Mouse (Mus musculus): ENCODE measurements at regions not wholly inside any gene's neighbourhood (a gene's known extent, or its start where the extent isn't known, plus 50 kb on each side); places are given as distances from the start of the nearest gene placed in this dataset.
A peak's percentile ranks its signal among the peaks of the same experiment; 100 is the strongest.

GRCm38 (mm10) chr14:55301996-55302395 is 80.2 kb downstream of the Dhrs2 start:
- no peak for DNase-seq (ENCODE audit: extremely low spot score, low spot score)
- 29% methylated on average over 2 of the region's 2 CpGs for WGBS

GRCm38 (mm10) chr14:55313615-55314014 is 91.8 kb downstream of the Dhrs2 start:
- Histone ChIP-seq H3K36me3 (replicated peaks) (no peaks in the 10 kb centered on the region), H3K27ac (no peak overlapping the region), H3K4me3 (no peak overlapping the region), H3K9me3 (no peaks in the 10 kb centered on the region), H3K4me1 (no peaks in the 10 kb centered on the region), H3K27me3 (ENCODE audit: poor library complexity, severe bottlenecking) (no peaks in the 10 kb centered on the region)
- DNase-seq (ENCODE audit: extremely low spot score, low spot score): no peak
- 73% methylated on average over 6 of the region's 6 CpGs for WGBS

More at GRCm38 (mm10) chr14:55301996-55302395, 80.2 kb downstream of the Dhrs2 start:
- no peaks in the 10 kb centered on the region for H3K27me3 ChIP-seq (ENCODE audit: poor library complexity, severe bottlenecking)
- H3K27ac ChIP-seq: no peak overlapping the region
- H3K4me1 ChIP-seq: peaks cover 5% of the 10 kb centered on the region
- no peaks in the 10 kb centered on the region for H3K36me3 ChIP-seq (replicated peaks)
- no peak overlapping the region for H3K4me3 ChIP-seq
- no peaks in the 10 kb centered on the region for H3K9me3 ChIP-seq

DNA sequence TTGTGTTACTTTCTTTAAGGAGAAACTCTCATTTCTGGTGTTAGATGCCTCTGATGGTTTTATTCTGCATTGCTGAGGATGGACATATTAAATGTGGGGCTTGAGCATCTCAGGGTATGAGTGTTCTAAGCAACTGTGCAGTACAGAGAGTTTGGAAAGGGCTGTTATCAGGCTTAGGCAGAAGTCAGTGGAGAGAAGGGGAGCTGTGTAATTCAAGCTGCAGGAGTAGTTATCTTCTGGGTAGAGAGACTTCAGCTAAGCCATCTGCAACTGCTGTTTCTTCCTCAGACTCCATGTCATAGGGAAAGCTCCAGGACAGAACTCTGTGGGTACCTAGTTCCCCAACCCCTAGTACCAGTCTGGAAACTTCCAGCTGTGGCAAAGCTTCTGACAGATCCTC is 102.1 kb downstream of the Dhrs2 start:
- no peaks in the 10 kb centered on the region for H3K9me3 ChIP-seq
- DNase-seq (ENCODE audit: extremely low spot score, low spot score): no peak
- H3K36me3 ChIP-seq (replicated peaks): no peaks in the 10 kb centered on the region
- H3K4me1 ChIP-seq: no peaks in the 10 kb centered on the region
- no peak overlapping the region for H3K4me3 ChIP-seq
- no peak overlapping the region for H3K27ac ChIP-seq
- no peaks in the 10 kb centered on the region for H3K27me3 ChIP-seq (ENCODE audit: poor library complexity, severe bottlenecking)

DNA sequence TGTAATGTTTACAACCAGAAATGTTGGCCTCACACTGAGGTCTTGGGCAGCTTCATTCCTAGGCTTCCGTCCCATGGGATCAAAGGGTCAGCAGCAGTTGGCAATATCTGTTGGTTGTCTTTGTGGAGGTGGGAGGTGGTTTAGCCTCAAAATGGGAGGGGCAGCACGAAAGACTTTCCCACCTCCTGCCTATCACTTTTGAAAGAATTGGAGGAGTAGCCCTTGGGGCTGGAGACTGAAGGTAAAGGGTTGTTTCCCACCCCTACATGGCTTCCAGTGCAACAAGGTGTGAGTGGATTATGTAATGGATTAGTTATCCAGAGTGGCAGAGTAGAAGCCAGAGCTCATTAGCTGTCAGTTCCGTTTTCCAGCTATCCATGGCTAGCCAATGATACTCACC is 102.5 kb downstream of the Dhrs2 start:
- Histone ChIP-seq H3K27ac (no peak overlapping the region), H3K4me1 (no peaks in the 10 kb centered on the region), H3K9me3 (no peaks in the 10 kb centered on the region), H3K4me3 (no peak overlapping the region), H3K36me3 (replicated peaks) (no peaks in the 10 kb centered on the region), H3K27me3 (ENCODE audit: poor library complexity, severe bottlenecking) (no peaks in the 10 kb centered on the region)
- WGBS: 72% methylated on average over 3 of the region's 3 CpGs
- no peak for DNase-seq (ENCODE audit: extremely low spot score, low spot score)

- Histone ChIP-seq H3K9me3 (no peaks in the 10 kb centered on the region), H3K36me3 (replicated peaks) (no peaks in the 10 kb centered on the region), H3K27me3 (ENCODE audit: poor library complexity, severe bottlenecking) (no peaks in the 10 kb centered on the region), H3K27ac (no peak overlapping the region), H3K4me1 (peaks cover 27% of the 10 kb centered on the region), H3K4me3 (no peak overlapping the region)
- no peak for DNase-seq (ENCODE audit: extremely low spot score, low spot score)
- WGBS: 72% methylated on average over 3 of the region's 3 CpGs
Observed at GRCm38 (mm10) chr14:55333812-55334211, 112.0 kb downstream of the Dhrs2 start.

DNA sequence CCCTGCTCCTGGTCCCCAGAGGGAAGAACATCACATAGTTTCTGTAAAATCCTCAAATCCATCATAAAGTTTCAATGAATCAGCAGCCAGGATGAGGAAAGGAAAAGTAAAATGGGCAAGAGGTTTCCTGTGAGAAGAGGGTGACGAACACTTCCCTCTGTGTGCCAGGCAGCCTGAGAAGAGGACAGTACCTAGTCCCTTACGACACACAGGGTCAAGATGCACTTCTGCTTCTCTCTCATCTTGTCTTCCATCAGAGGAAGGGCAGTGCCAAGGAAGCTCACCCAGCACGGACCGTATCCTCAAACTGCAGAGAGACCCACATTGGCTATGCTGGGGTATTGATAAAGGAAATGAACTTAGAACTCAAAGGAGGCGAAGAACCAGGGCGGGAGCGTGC is 112.5 kb downstream of the Dhrs2 start:
- 91% methylated on average over 7 of the region's 7 CpGs for WGBS

DNA sequence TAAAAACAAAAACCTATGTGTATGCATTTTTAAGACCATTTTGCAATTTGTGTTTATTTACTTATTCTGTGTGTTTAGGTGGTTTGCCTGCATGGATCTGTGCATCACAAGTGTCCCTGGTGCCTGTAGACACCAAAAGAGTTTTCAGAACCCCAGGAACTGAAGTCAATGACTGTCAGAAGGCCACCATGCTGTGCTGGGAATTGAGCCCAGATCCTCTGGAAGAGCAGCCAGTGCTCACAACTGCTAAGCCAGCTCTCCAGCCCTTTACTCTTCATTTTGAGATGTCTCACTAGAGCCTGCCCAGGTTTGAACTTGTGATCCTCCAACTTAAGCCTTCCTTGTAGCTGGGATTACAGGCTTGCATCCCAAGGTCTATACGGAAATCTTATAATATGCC is 113.8 kb downstream of the Dhrs2 start:
- WGBS: 75% methylated on average over 1 of the region's 1 CpGs
- H3K36me3 ChIP-seq (replicated peaks): no peaks in the 10 kb centered on the region
- H3K27ac ChIP-seq: peak overlapping the region; percentile 77; the same call in 1 of the 2 replicates
- no peak overlapping the region for H3K4me3 ChIP-seq
- no peak for DNase-seq (ENCODE audit: extremely low spot score, low spot score)
- peaks cover 33% of the 10 kb centered on the region for H3K4me1 ChIP-seq
- H3K9me3 ChIP-seq: no peaks in the 10 kb centered on the region
- no peaks in the 10 kb centered on the region for H3K27me3 ChIP-seq (ENCODE audit: poor library complexity, severe bottlenecking)

More for the DNA sequence above, 112.5 kb downstream of the Dhrs2 start:
- Histone ChIP-seq H3K27me3 (ENCODE audit: poor library complexity, severe bottlenecking) (no peaks in the 10 kb centered on the region), H3K4me1 (peaks cover 32% of the 10 kb centered on the region), H3K27ac (no peak overlapping the region), H3K4me3 (no peak overlapping the region), H3K9me3 (no peaks in the 10 kb centered on the region), H3K36me3 (replicated peaks) (no peaks in the 10 kb centered on the region)
- DNase-seq (ENCODE audit: extremely low spot score, low spot score): no peak

GRCm38 (mm10) chr14:55336451-55337195 is 114.8 kb downstream of the Dhrs2 start:
- no peak overlapping the region for H3K4me3 ChIP-seq
- no peaks in the 10 kb centered on the region for H3K36me3 ChIP-seq (replicated peaks)
- no peaks in the 10 kb centered on the region for H3K9me3 ChIP-seq
- peaks cover 33% of the 10 kb centered on the region for H3K4me1 ChIP-seq
- WGBS: 43% methylated on average over 5 of the region's 5 CpGs
- H3K27ac ChIP-seq: peak overlapping the region; percentile 77
- no peak for DNase-seq (ENCODE audit: extremely low spot score, low spot score)
- H3K27me3 ChIP-seq (ENCODE audit: poor library complexity, severe bottlenecking): no peaks in the 10 kb centered on the region

DNA sequence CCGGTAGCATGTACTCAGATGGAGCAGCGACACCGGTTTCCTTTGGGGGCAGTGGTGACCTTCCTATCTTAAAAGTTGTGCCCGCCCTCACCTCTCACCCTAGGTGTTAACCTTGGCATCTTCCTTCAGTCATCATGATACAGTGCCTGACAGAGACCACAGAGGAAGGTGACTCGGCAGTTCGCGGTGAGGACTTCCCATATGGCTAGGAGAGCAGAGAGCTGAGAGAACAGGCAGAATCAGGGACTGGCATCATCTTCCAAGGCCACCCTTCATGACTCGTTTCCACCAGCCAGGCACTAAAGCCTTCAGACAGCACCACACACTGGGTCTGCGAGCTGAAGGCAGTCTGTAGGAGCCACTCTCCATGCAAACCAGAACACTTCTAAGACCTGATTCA is 116.2 kb downstream of the Dhrs2 start:
- Histone ChIP-seq H3K27me3 (ENCODE audit: poor library complexity, severe bottlenecking) (no peaks in the 10 kb centered on the region), H3K27ac (peak overlapping the region; percentile 56; the same call in 1 of the 2 replicates), H3K4me3 (no peak overlapping the region), H3K36me3 (replicated peaks) (no peaks in the 10 kb centered on the region), H3K4me1 (peaks cover 33% of the 10 kb centered on the region), H3K9me3 (no peaks in the 10 kb centered on the region)
- no peak for DNase-seq (ENCODE audit: extremely low spot score, low spot score)
- 88% methylated on average over 9 of the region's 9 CpGs for WGBS

DNA sequence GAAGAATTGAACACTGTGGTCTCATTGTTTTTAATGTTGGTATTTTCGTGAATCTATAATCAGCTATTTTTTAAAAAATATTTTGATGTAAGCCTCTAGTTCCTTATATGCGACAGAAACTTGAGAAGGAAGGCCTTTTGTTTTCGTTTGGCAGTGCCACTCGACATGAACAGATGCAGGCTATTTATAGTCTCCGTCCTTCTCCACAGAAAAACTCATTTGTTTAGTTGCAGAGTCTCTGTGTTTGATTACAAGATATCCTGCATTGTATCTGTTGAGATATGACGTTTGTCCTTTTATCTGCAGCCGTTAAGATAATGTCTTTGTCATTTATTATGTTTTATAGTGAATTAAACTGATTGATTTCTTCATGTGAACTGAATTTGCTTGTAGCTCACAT is 116.7 kb downstream of the Dhrs2 start:
- Histone ChIP-seq H3K27me3 (ENCODE audit: poor library complexity, severe bottlenecking) (no peaks in the 10 kb centered on the region), H3K4me1 (peaks cover 33% of the 10 kb centered on the region), H3K9me3 (no peaks in the 10 kb centered on the region), H3K4me3 (no peak overlapping the region), H3K36me3 (replicated peaks) (no peaks in the 10 kb centered on the region), H3K27ac (no peak overlapping the region)
- 72% methylated on average over 7 of the region's 7 CpGs for WGBS
- DNase-seq (ENCODE audit: extremely low spot score, low spot score): no peak

DNA sequence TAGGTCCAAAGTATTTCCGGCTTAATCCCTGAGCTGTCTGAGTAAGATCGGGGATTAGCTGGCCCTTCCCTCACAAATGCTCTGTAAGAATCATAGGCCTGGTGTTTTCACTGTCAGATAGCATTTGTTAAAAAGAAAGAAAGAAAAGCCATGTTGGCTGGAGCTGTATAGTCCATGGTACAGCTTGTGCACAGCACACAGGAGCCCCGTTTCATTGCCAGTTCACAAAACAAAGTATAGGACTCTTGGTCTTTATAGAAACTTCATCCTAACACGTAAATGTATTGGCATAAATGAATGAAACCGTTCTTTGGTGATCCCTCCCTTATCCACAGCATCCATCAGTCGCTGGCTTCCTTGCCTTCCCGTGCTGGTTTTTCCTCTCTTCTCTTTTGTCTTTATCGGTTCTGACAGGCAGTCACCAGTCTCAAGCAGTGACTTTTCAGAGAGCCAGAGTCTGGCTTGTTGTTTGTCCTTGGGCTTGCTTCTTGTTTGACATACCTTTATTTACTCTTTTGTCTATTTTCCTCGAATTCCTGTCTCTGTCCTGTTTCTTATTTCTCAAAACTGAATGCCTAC is 117.3 kb downstream of the Dhrs2 start:
- Histone ChIP-seq H3K36me3 (replicated peaks) (no peaks in the 10 kb centered on the region), H3K4me1 (peaks cover 33% of the 10 kb centered on the region), H3K4me3 (no peak overlapping the region), H3K27me3 (ENCODE audit: poor library complexity, severe bottlenecking) (no peaks in the 10 kb centered on the region), H3K9me3 (no peaks in the 10 kb centered on the region), H3K27ac (no peak overlapping the region)
- no peak for DNase-seq (ENCODE audit: extremely low spot score, low spot score)
- 78% methylated on average over 9 of the region's 9 CpGs for WGBS

- H3K27ac ChIP-seq: no peak overlapping the region
- H3K4me3 ChIP-seq: no peak overlapping the region
- no peaks in the 10 kb centered on the region for H3K36me3 ChIP-seq (replicated peaks)
- H3K27me3 ChIP-seq (ENCODE audit: poor library complexity, severe bottlenecking): no peaks in the 10 kb centered on the region
- H3K4me1 ChIP-seq: peaks cover 10% of the 10 kb centered on the region; the same call in 1 of the 2 replicates
- no peak for DNase-seq (ENCODE audit: extremely low spot score, low spot score)
- 77% methylated on average over 1 of the region's 1 CpGs for WGBS
- no peaks in the 10 kb centered on the region for H3K9me3 ChIP-seq
Observed at GRCm38 (mm10) chr14:55343341-55343740, 121.5 kb downstream of the Dhrs2 start.

- WGBS: 90% methylated on average over 5 of the region's 5 CpGs
- no peak for DNase-seq (ENCODE audit: extremely low spot score, low spot score)
- H3K36me3 ChIP-seq (replicated peaks): no peaks in the 10 kb centered on the region
- no peaks in the 10 kb centered on the region for H3K9me3 ChIP-seq
- H3K27ac ChIP-seq: no peak overlapping the region
- H3K27me3 ChIP-seq (ENCODE audit: poor library complexity, severe bottlenecking): no peaks in the 10 kb centered on the region
- peaks cover 5% of the 10 kb centered on the region; the same call in 1 of the 2 replicates for H3K4me1 ChIP-seq
- no peak overlapping the region for H3K4me3 ChIP-seq
Observed at GRCm38 (mm10) chr14:55343914-55344313, 122.1 kb downstream of the Dhrs2 start.

Measured in forebrain, embryonic 10.5 days (tissue).